8 mouse cellular contexts compared by ENCODE assay signal in the genomic region with DNA sequence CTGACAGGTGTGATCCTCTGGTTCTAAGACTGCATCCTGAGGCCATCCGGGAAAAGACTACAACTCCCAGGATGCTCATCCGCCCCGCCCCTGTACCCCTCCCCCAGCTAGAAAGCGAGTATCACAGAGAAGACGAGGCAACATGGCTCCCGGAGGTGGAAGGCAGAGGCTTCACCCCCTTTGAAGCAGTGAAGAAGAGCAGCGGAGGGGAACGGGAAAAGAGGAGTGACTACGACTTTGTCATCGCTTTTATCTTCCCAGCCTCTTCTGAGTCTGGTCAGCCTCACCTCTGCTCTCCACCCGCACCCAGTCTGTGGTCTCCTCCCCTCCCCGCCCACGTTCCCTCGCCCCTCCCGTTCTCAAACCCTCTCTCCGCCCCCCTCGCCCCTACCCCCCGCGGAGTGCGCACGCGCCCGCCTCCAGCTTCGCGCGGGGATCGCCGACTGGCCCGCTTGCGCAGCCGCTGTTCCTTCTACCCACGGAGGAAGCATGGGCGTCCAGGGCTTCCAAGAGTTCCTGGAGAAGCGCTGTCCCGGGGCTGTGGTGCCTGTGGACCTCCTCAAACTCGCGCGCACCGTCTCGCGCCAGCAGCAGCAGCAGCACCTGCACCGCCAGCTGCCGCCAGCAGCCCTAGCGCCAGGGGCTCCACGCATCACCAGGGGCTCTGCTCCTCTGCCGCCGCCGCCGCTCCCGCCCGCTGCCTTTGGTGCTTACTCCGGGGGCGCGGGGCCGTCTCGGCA. TPM values are rescaled to one million over a fixed set of nuclear protein-coding genes. Genes with fewer than 3 reads are reported as not detected.
DNase-seq lines count a peak whose midpoint lies in the region; ATAC-seq lines count a peak whose summit lies in the region.

A gene (plus strand): TSS at position 415 of the 740 bp plus-strand sequence.

- DNase-seq in adrenal gland, adult 2 months: peak; percentile 92
- peak; percentile 87 for DNase-seq in embryo, embryonic 11 days
- DNase-seq in gastrocnemius, postnatal 25 days: peak; percentile 84
- peak; percentile 86 for DNase-seq in intestine, embryonic 14.5 days (ENCODE audit: low spot score)
- peak; percentile 79 to 92 for DNase-seq in left cerebral cortex, postnatal 10 days (ENCODE audit: extremely low spot score in 1 of 2, low spot score in 2 of 2)
- DNase-seq in right cerebral cortex, postnatal 14 days: peak; percentile 86
- DNase-seq in urinary bladder, postnatal 25 days (ENCODE audit: low spot score): peak; percentile 79

- H3K27ac ChIP-seq in intestine, embryonic 14.5 days (ENCODE audit: low read depth): peak within 1 kb of the TSS; percentile 54

- no peaks in the 10 kb centered on the region for H3K9me3 ChIP-seq in intestine, embryonic 14.5 days (ENCODE audit: control insufficient read depth, low read length)

- intact Hi-C loops in left cerebral cortex, postnatal 10 days (cut with DNase I): no loop called here

- 14% methylated on average over 52 of the region's 56 CpGs for WGBS in intestine, embryonic 14.5 days

- H3K9ac ChIP-seq in intestine, embryonic 14.5 days (ENCODE audit: low read length): peak within 1 kb of the TSS; percentile 52

- ATAC-seq in intestine, embryonic 14.5 days (replicated peaks; ENCODE audit: low FRiP score, low TSS enrichment, low read depth): peak; percentile 93
- ATAC-seq in megakaryocyte progenitor cell, adult 5-6 weeks (replicated peaks; ENCODE audit: poor library complexity): peak; percentile 85

- 0 out of 2 replicates have a peak, but pooled peaks cover 5% of the 10 kb centered on the region for H3K27me3 ChIP-seq in intestine, embryonic 14.5 days (replicated peaks; ENCODE audit: control insufficient read depth, insufficient read depth, low read length)

- no peaks in the 10 kb centered on the region for H3K36me3 ChIP-seq in intestine, embryonic 14.5 days (ENCODE audit: control insufficient read depth, insufficient read depth, low read length)

- peak within 1 kb of the TSS; percentile 54 for H3K4me3 ChIP-seq in intestine, embryonic 14.5 days (ENCODE audit: low read depth, low read length)

- 0 out of 2 replicates have a peak, but pooled peaks cover 3% of the 10 kb centered on the region for H3K4me1 ChIP-seq in intestine, embryonic 14.5 days (replicated peaks; ENCODE audit: control insufficient read depth, insufficient read depth, low read length)

- H3K4me2 ChIP-seq in intestine, embryonic 14.5 days (ENCODE audit: low read length): peak within 1 kb of the TSS; percentile 55

RNA-seq across cellular contexts. Expression of the gene that starts here (rescaled TPM):
- total RNA-seq in adrenal gland, adult 2 months (2021): 10 to 100 TPM; 13.6 to 19.7 TPM
- 8.3 and 8.5 TPM in 2 replicates for polyA plus RNA-seq in adrenal gland, adult 2 months (2012; rRNA removed)
- total RNA-seq in gastrocnemius, postnatal 25 days (2021): 10 to 100 TPM; 11.4 to 11.7 TPM
- polyA plus RNA-seq in intestine, embryonic 14.5 days (2014; fragmentation: Nextera tagmentation; extraction: Ambion mirVana): 4.1 and 4.2 TPM in 2 replicates
- 10 to 100 TPM; 40.3 to 40.5 TPM for total RNA-seq in left cerebral cortex, postnatal 10 days (2021)
- 4.4 and 6.5 TPM in 2 replicates for total RNA-seq in megakaryocyte progenitor cell, adult 5-6 weeks (2015)
- total RNA-seq in megakaryocyte progenitor cell, adult 5-6 weeks (2017): 3.8 and 4.6 TPM in 2 replicates

Comparison
In these comparisons a context has a peak if more than half of its experiments do, and no peak if none do; other contexts are left out.
1. Peak in every context shown above with its lines: DNase-seq, ATAC-seq, H3K4me3 ChIP-seq and H3K27ac ChIP-seq.